Mouse (Mus musculus) C2C12 (cell line): ENCODE measurements around the gene Mapk1ip1. TPM values are rescaled to one million over a fixed set of nuclear protein-coding genes. Genes with fewer than 3 reads are reported as not detected.

Experiments
- H3K27me3 ChIP-seq: one replicate; pipeline ENCODE4 v1.6.1; 2011; ENCODE audit not compliant: control insufficient read depth, insufficient read depth, insufficient read length
- H3K36me3 ChIP-seq: one replicate; pipeline ENCODE4 v1.6.1; 2011; ENCODE audit not compliant: control insufficient read depth, insufficient read depth
- H3K4me3 ChIP-seq: one replicate; pipeline ENCODE4 v1.5.1; 2011; ENCODE audit warnings: mild to moderate bottlenecking, control low read depth; ENCODE audit not compliant: poor library complexity, insufficient read depth, severe bottlenecking
- H3K79me2 ChIP-seq: one replicate; pipeline ENCODE4 v1.6.1; 2011; ENCODE audit not compliant: control insufficient read depth, insufficient read depth
- H3K79me3 ChIP-seq: one replicate; pipeline ENCODE4 v1.6.1; 2011; ENCODE audit warnings: low read depth, control low read depth
- H3ac ChIP-seq: one replicate; pipeline ENCODE3; 2011; ENCODE audit warnings: low read depth; ENCODE audit not compliant: control insufficient read depth, insufficient read length
- CEBPB ChIP-seq: IDR thresholded peaks from one replicate; pipeline ENCODE4 v1.6.1; 2011; ENCODE audit warnings: low read depth, mild to moderate bottlenecking, control low read depth, moderate library complexity
- CTCF ChIP-seq: IDR thresholded peaks from one replicate; pipeline ENCODE4 v1.5.1; 2011; ENCODE audit not compliant: control insufficient read depth, insufficient read depth, insufficient read length
- FOSL1 ChIP-seq: IDR thresholded peaks from one replicate; pipeline ENCODE4 v1.8.0; 2011; ENCODE audit warnings: mild to moderate bottlenecking, low read length; ENCODE audit not compliant: poor library complexity, insufficient read depth, severe bottlenecking
- MAX ChIP-seq: IDR thresholded peaks from one replicate; pipeline ENCODE4 v1.6.1; 2011; ENCODE audit warnings: mild to moderate bottlenecking, control low read depth
- MYOD1 ChIP-seq: IDR thresholded peaks from one replicate; pipeline ENCODE4 v1.6.1; 2011; ENCODE audit warnings: low read depth; ENCODE audit not compliant: control insufficient read depth, insufficient read length
- MYOG ChIP-seq: IDR thresholded peaks from one replicate; pipeline ENCODE4 v1.6.1; 2011; ENCODE audit not compliant: control insufficient read depth, insufficient read length; ENCODE audit errors: extremely low read depth
- USF1 ChIP-seq: IDR thresholded peaks from one replicate; pipeline ENCODE4 v1.6.1; 2011; ENCODE audit warnings: low read depth, mild to moderate bottlenecking, control low read depth, moderate library complexity
- long read RNA-seq, 2 experiments: library from polyadenylated mRNA; unstranded; transcript quantifications; one replicate each; pipeline ENCODE4 v2.0.0; 2019 to 2020
- polyA plus RNA-seq: library from polyadenylated mRNA; unstranded; fragments of >200 nt; fragmentation: generic; extraction: Trizol; gene quantifications from one replicate; pipeline ENCODE4 v1.2.1, GENCODE M21; 2012; ENCODE audit warnings: missing spikeins

Mapk1ip1 gene
- 3.2 TPM for polyA plus RNA-seq
- long read RNA-seq, experiment 1, transcript Mapk1ip1-201 (2 exons, 1,502 nt), result major isoform, 9 of 11 reads
- long read RNA-seq, experiment 1, partial matches to known transcripts, result 0 of 11 reads
- long read RNA-seq, experiment 1, other reads (novel, unspliced or antisense), result 1 of 11 reads
- long read RNA-seq, experiment 2, partial matches to known transcripts, result 0 of 2 reads
- long read RNA-seq, experiment 2, other reads (novel, unspliced or antisense), result 0 of 2 reads

- peaks cover 43% of the 10 kb centered on the region for H3K79me2 ChIP-seq
- TF ChIP-seq FOSL1, result no peak
- TF ChIP-seq CTCF, result peak; percentile 9
- peak within 1 kb of the TSS; percentile 63 for H3K4me3 ChIP-seq
- H3ac ChIP-seq, result peak within 1 kb of the TSS; percentile 95
- peaks cover 5% of the 10 kb centered on the region for H3K36me3 ChIP-seq
- H3K79me3 ChIP-seq, result peaks cover 38% of the 10 kb centered on the region
- H3K27me3 ChIP-seq, result no peaks in the 10 kb centered on the region
Observed at GRCm38 (mm10) chr7:138845544-138846391, at the start of gene Mapk1ip1, which contains the start of gene Ppp2r2d. TSS of gene Mapk1ip1 (minus strand) at chr7:138846273. TSS of gene Ppp2r2d (plus strand) at chr7:138846079.

GRCm38 (mm10) chr7:138885365-138886289 lies 39.6 kb upstream of the Mapk1ip1 start:
- Histone ChIP-seq H3K79me3 (no peaks in the 10 kb centered on the region), H3K27me3 (no peaks in the 10 kb centered on the region), H3K36me3 (peaks cover 21% of the 10 kb centered on the region), H3K4me3 (no peak overlapping the region), H3K79me2 (no peaks in the 10 kb centered on the region), H3ac (no peak overlapping the region)
- TF ChIP-seq USF1, result no peak
- TF ChIP-seq MAX, result no peak
- no peak for TF ChIP-seq FOSL1
- TF ChIP-seq CEBPB, result no peak
- no peak for TF ChIP-seq MYOD1
- no peak for TF ChIP-seq CTCF
- no peak for TF ChIP-seq MYOG

GRCm38 (mm10) chr7:138883724-138884123 lies 37.7 kb upstream of the Mapk1ip1 start:
- H3K79me2 ChIP-seq, result no peaks in the 10 kb centered on the region
- TF ChIP-seq CTCF, result no peak
- TF ChIP-seq USF1, result no peak
- TF ChIP-seq MAX, result no peak
- no peak for TF ChIP-seq FOSL1
- no peak for TF ChIP-seq MYOG
- no peak for TF ChIP-seq MYOD1
- H3K79me3 ChIP-seq, result no peaks in the 10 kb centered on the region
- no peak overlapping the region for H3ac ChIP-seq
- H3K4me3 ChIP-seq, result no peak overlapping the region
- no peaks in the 10 kb centered on the region for H3K27me3 ChIP-seq
- peaks cover 24% of the 10 kb centered on the region for H3K36me3 ChIP-seq

- Histone ChIP-seq H3K79me3 (no peaks in the 10 kb centered on the region), H3K4me3 (no peak overlapping the region), H3K36me3 (peaks cover 75% of the 10 kb centered on the region), H3K27me3 (no peaks in the 10 kb centered on the region), H3K79me2 (no peaks in the 10 kb centered on the region), H3ac (no peak overlapping the region)
- TF ChIP-seq MYOD1 (no peak), FOSL1 (no peak), USF1 (no peak), CTCF (no peak), CEBPB (no peak), MYOG (no peak), MAX (no peak)
Observed at GRCm38 (mm10) chr7:138875031-138875430, 29.0 kb upstream of the Mapk1ip1 start.

GRCm38 (mm10) chr7:138872956-138873355 lies 26.9 kb upstream of the Mapk1ip1 start:
- no peaks in the 10 kb centered on the region for H3K79me2 ChIP-seq
- no peak overlapping the region for H3ac ChIP-seq
- no peaks in the 10 kb centered on the region for H3K27me3 ChIP-seq
- H3K4me3 ChIP-seq, result no peak overlapping the region
- peaks cover 75% of the 10 kb centered on the region for H3K36me3 ChIP-seq
- no peaks in the 10 kb centered on the region for H3K79me3 ChIP-seq
- TF ChIP-seq CTCF (no peak), MYOG (no peak), CEBPB (no peak), USF1 (no peak), MYOD1 (no peak), FOSL1 (no peak), MAX (no peak)
